Comparison of ENCODE assay signal across 15 mouse cellular contexts in the genomic region with DNA sequence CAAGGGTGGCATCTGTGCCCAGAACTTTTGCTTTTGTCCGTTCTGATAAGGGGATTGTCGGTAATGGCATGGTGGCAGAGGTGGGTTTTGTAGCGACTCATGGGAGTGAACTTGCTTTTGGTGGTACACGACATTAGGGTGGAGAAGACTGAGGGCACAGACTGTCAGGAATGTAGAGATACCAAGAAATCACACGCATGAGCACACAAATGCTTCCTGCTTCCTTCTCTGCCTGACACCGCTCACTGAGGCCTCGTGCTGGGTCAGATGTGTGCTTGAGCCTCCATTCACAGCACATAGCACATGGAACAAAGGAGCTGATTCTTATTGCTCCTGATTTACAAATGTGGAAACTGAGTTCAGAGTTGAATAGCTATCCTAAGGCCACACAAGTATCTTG.
"Had no signal": no experiment of that assay in that cellular context is flagged by ENCODE, and none has a peak within 500 bp of the region (broad histone marks: within the 10 kb centered on the region; RNA-seq: fewer than 3 reads in every experiment).

No protein-coding gene starts in this region.

- H3K4me3 ChIP-seq: neural tube, embryonic 12.5 days; neural tube, embryonic 13.5 days; stomach, embryonic 15.5 days had no signal

- H3K4me2 ChIP-seq: neural tube, embryonic 12.5 days; neural tube, embryonic 13.5 days; stomach, embryonic 15.5 days had no signal

- H3K36me3 ChIP-seq: neural tube, embryonic 12.5 days; neural tube, embryonic 13.5 days; stomach, embryonic 15.5 days had no signal

- H3K4me1 ChIP-seq: neural tube, embryonic 12.5 days; neural tube, embryonic 13.5 days; stomach, embryonic 15.5 days had no signal

- DNase-seq: right cerebral cortex, adult 18-20 months; right cerebral cortex, postnatal 14 days; right cerebral cortex, postnatal 25 days; right cerebral cortex, postnatal 4 days; spleen, adult 18-20 months; thymus, adult 18-20 months; thymus, adult 2 months; thymus, postnatal 14 days; thymus, postnatal 25 days; thymus, postnatal 36 days; thymus, postnatal 4 days had no signal

- H3K27me3 ChIP-seq: neural tube, embryonic 12.5 days; neural tube, embryonic 13.5 days; stomach, embryonic 15.5 days had no signal

- H3K9ac ChIP-seq: neural tube, embryonic 12.5 days; neural tube, embryonic 13.5 days; stomach, embryonic 15.5 days had no signal

- H3K27ac ChIP-seq: neural tube, embryonic 12.5 days; neural tube, embryonic 13.5 days; stomach, embryonic 15.5 days; stomach, postnatal 0 days had no signal

- H3K9me3 ChIP-seq: neural tube, embryonic 12.5 days; neural tube, embryonic 13.5 days; stomach, embryonic 15.5 days had no signal
